31 mouse cellular contexts compared by ENCODE assay signal in the genomic region with DNA sequence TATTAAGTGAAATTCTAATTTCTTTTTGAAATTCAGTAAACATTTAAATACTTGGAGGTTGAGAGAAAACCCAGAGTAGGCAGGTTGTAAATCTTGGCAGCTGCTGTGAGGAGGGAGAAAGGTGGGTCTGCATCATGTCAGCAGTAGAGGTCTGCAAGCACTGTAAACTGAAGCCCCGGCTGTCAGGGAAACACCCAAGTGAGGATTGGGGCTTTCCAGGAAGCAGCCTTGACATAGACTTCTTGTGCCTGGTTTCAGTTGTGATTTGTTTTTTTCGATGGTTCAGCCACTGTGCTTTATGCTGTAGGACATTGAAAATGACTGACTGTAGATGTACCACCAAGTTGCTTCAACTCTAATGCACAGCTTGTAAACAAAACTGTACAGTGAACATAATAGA.
DNase-seq lines count a peak whose midpoint lies in the region; ATAC-seq lines count a peak whose summit lies in the region.
"Had no signal": no experiment of that assay in that cellular context is flagged by ENCODE, and none has a peak within 500 bp of the region (broad histone marks: within the 10 kb centered on the region; RNA-seq: fewer than 3 reads in every experiment).

No protein-coding gene starts in this region.

- no peak for ATAC-seq in embryonic facial prominence, embryonic 11.5 days (replicated peaks; ENCODE audit: insufficient number of reproducible peaks, low FRiP score, low TSS enrichment, low read depth)
- ATAC-seq in activated CD4-positive, CD25-positive, alpha-beta regulatory T cell, adult 4 months = peak; percentile 76
- ATAC-seq in forebrain, embryonic 14.5 days = no peak
- ATAC-seq: hindbrain, embryonic 16.5 days; intestine, embryonic 16.5 days; Patski had no signal

- H3K27ac ChIP-seq in embryonic facial prominence, embryonic 11.5 days (replicated peaks; ENCODE audit: low read depth, low read length) = no peak overlapping the region
- H3K27ac ChIP-seq in embryonic facial prominence, embryonic 10.5 days (replicated peaks) = no peak overlapping the region
- no peak overlapping the region for H3K27ac ChIP-seq in forebrain, embryonic 14.5 days (ENCODE audit: low read depth, low read length)
- H3K27ac ChIP-seq: embryonic facial prominence, embryonic 15.5 days; forebrain, embryonic 12.5 days; gastrocnemius, adult 2 months; heart, embryonic 13.5 days; limb, embryonic 12.5 days; liver, embryonic 15.5 days; midbrain, embryonic 12.5 days; neural tube, embryonic 13.5 days; stomach, embryonic 15.5 days had no signal

- H3K4me1 ChIP-seq in embryonic facial prominence, embryonic 11.5 days (ENCODE audit: control insufficient read depth, insufficient read depth, low read length) = no peaks in the 10 kb centered on the region
- no peaks in the 10 kb centered on the region for H3K4me1 ChIP-seq in embryonic facial prominence, embryonic 10.5 days
- H3K4me1 ChIP-seq in forebrain, embryonic 14.5 days (ENCODE audit: control insufficient read depth, insufficient read depth, low read length) = no peaks in the 10 kb centered on the region
- H3K4me1 ChIP-seq: embryonic facial prominence, embryonic 15.5 days; forebrain, embryonic 12.5 days; heart, embryonic 13.5 days; liver, embryonic 15.5 days; neural tube, embryonic 13.5 days; stomach, embryonic 15.5 days had no signal

- H3K27me3 ChIP-seq in embryonic facial prominence, embryonic 11.5 days (ENCODE audit: control insufficient read depth, insufficient read depth, low read length) = no peaks in the 10 kb centered on the region
- H3K27me3 ChIP-seq in embryonic facial prominence, embryonic 10.5 days (replicated peaks; ENCODE audit: low read depth, poor library complexity, severe bottlenecking) = no peaks in the 10 kb centered on the region
- no peaks in the 10 kb centered on the region for H3K27me3 ChIP-seq in forebrain, embryonic 14.5 days (replicated peaks; ENCODE audit: control insufficient read depth, insufficient read depth, low read length)
- H3K27me3 ChIP-seq: embryonic facial prominence, embryonic 15.5 days; forebrain, embryonic 12.5 days; heart, embryonic 13.5 days; limb, embryonic 12.5 days; liver, embryonic 15.5 days; midbrain, embryonic 12.5 days; neural tube, embryonic 13.5 days; Patski; stomach, embryonic 15.5 days had no signal

- no peaks in the 10 kb centered on the region for H3K9me3 ChIP-seq in embryonic facial prominence, embryonic 11.5 days (replicated peaks; ENCODE audit: control insufficient read depth, low read length)
- H3K9me3 ChIP-seq in embryonic facial prominence, embryonic 10.5 days = no peaks in the 10 kb centered on the region
- H3K9me3 ChIP-seq in forebrain, embryonic 14.5 days (replicated peaks; ENCODE audit: control insufficient read depth, low read length) = no peaks in the 10 kb centered on the region
- H3K9me3 ChIP-seq: embryonic facial prominence, embryonic 15.5 days; forebrain, embryonic 12.5 days; G1E; heart, embryonic 13.5 days; limb, embryonic 12.5 days; liver, embryonic 15.5 days; midbrain, embryonic 12.5 days; neural tube, embryonic 13.5 days; stomach, embryonic 15.5 days had no signal

- no peak overlapping the region for H3K4me2 ChIP-seq in embryonic facial prominence, embryonic 11.5 days (ENCODE audit: low read depth, low read length)
- no peak overlapping the region for H3K4me2 ChIP-seq in forebrain, embryonic 14.5 days (ENCODE audit: low read length)
- H3K4me2 ChIP-seq: embryonic facial prominence, embryonic 15.5 days; forebrain, embryonic 12.5 days; heart, embryonic 13.5 days; limb, embryonic 12.5 days; liver, embryonic 15.5 days; lung, embryonic 14.5 days; midbrain, embryonic 12.5 days; neural tube, embryonic 13.5 days; stomach, embryonic 15.5 days had no signal

- 68% methylated on average over 2 of the region's 2 CpGs for WGBS in embryonic facial prominence, embryonic 11.5 days
- 84% methylated on average over 2 of the region's 2 CpGs for WGBS in embryonic facial prominence, embryonic 10.5 days
- WGBS in forebrain, embryonic 14.5 days = 84% methylated on average over 2 of the region's 2 CpGs

- peak; percentile 12 for DNase-seq in embryonic facial prominence, embryonic 11.5 days (ENCODE audit: low spot score)
- DNase-seq in embryonic facial prominence, embryonic 10.5 days (ENCODE audit: low spot score) = no peak
- DNase-seq in B cell, adult 2 months = peak; percentile 14 to 24
- peak; percentile 18 for DNase-seq in mesoderm, embryonic 11.5 days (ENCODE audit: low read depth, low spot score)
- DNase-seq in cerebellum, postnatal 25 days = no peak
- DNase-seq in ovary, postnatal 36 days (ENCODE audit: low spot score) = no peak
- no peak for DNase-seq in forebrain, embryonic 14.5 days (ENCODE audit: low spot score)
- DNase-seq: adrenal gland, postnatal 14 days; cerebellum, adult 11-12 months; gastrocnemius, adult 2 months; gastrocnemius, postnatal 36 days; heart, postnatal 10 days; kidney, adult 9 months; kidney, postnatal 10 days; lung, embryonic 14.5 days; lung, postnatal 14 days; retina, postnatal 1 day; right cerebral cortex, postnatal 14 days had no signal

- H3K9ac ChIP-seq in embryonic facial prominence, embryonic 11.5 days (replicated peaks; ENCODE audit: low read length) = no peak overlapping the region
- no peak overlapping the region for H3K9ac ChIP-seq in forebrain, embryonic 14.5 days (ENCODE audit: low read length)
- H3K9ac ChIP-seq: embryonic facial prominence, embryonic 15.5 days; forebrain, embryonic 12.5 days; heart, embryonic 13.5 days; limb, embryonic 12.5 days; liver, embryonic 15.5 days; lung, embryonic 14.5 days; midbrain, embryonic 12.5 days; neural tube, embryonic 13.5 days; stomach, embryonic 15.5 days had no signal

- no peaks in the 10 kb centered on the region for H3K36me3 ChIP-seq in embryonic facial prominence, embryonic 11.5 days (replicated peaks; ENCODE audit: control insufficient read depth, insufficient read depth, low read depth, low read length)
- peaks cover 9% of the 10 kb centered on the region for H3K36me3 ChIP-seq in embryonic facial prominence, embryonic 10.5 days (replicated peaks)
- H3K36me3 ChIP-seq in forebrain, embryonic 14.5 days (ENCODE audit: control insufficient read depth, insufficient read depth, low read length) = peaks cover 5% of the 10 kb centered on the region; the same call in 1 of the 2 replicates
- H3K36me3 ChIP-seq: liver, embryonic 15.5 days; stomach, embryonic 15.5 days had no signal

- H3K4me3 ChIP-seq in embryonic facial prominence, embryonic 11.5 days (ENCODE audit: low read depth, low read length) = no peak overlapping the region
- no peak overlapping the region for H3K4me3 ChIP-seq in embryonic facial prominence, embryonic 10.5 days
- H3K4me3 ChIP-seq in forebrain, embryonic 14.5 days (ENCODE audit: low read depth, low read length) = no peak overlapping the region
- H3K4me3 ChIP-seq: embryonic facial prominence, embryonic 15.5 days; forebrain, embryonic 12.5 days; gastrocnemius, adult 2 months; heart, embryonic 13.5 days; limb, embryonic 12.5 days; liver, embryonic 15.5 days; midbrain, embryonic 12.5 days; neural tube, embryonic 13.5 days; stomach, embryonic 15.5 days had no signal

Comparison
In these comparisons a context has a peak if more than half of its experiments do, and no peak if none do; other contexts are left out.
1. DNase-seq: peak in embryonic facial prominence, embryonic 11.5 days (single experiment), B cell, adult 2 months (2 of 2) and mesoderm, embryonic 11.5 days (single experiment); none in embryonic facial prominence, embryonic 10.5 days (single experiment), cerebellum, postnatal 25 days (0 of 2), ovary, postnatal 36 days (single experiment) and forebrain, embryonic 14.5 days (single experiment).